Mouse (Mus musculus) liver, embryonic 14.5 days (tissue): Measurements from ENCODE around the gene Pde12. TPM values are rescaled to one million over a fixed set of nuclear protein-coding genes. Genes with fewer than 3 reads are reported as not detected.
"Not testable (repeated sequence)": the region's sequence is repeated elsewhere in the genome, so short reads cannot be mapped to it uniquely, and the experiment has no call there.

Experiments used
- ATAC-seq: fragments of 200-750 bp; cut with Nextera tagmentation; 2 replicates; pipeline ENCODE4 v1.8.0; 2017; ENCODE audit warnings: moderate number of reproducible peaks, mild to moderate bottlenecking, moderate library complexity; ENCODE audit not compliant: insufficient read depth
- DNase-seq, 3 experiments: peaks; one replicate each; pipeline ENCODE4 v3.0.0-alpha.2; 2012 to 2013; ENCODE audit warnings: low read depth in 3 of 3, low spot score in 3 of 3
- H3K27ac ChIP-seq: fragments of 300-500 bp; sonication (generic); 2 replicates; pipeline ENCODE4 v1.5.1; 2014; ENCODE audit warnings: moderate library complexity, mild to moderate bottlenecking, control low read depth, inconsistent platforms
- H3K27me3 ChIP-seq: fragments of 300-500 bp; sonication (generic); 2 replicates; pipeline ENCODE4 v1.6.1; 2014; ENCODE audit warnings: mild to moderate bottlenecking, low read length, moderate library complexity; ENCODE audit not compliant: control insufficient read depth, insufficient read depth
- H3K36me3 ChIP-seq: fragments of 300-500 bp; sonication (generic); replicated peaks from 2 replicates; pipeline ENCODE4 v1.6.1; 2014; ENCODE audit warnings: low read depth; ENCODE audit not compliant: control insufficient read depth, insufficient read depth
- H3K4me1 ChIP-seq, 2 experiments: fragments of 200-500 bp in 1 of 2; fragments of 300-500 bp in 1 of 2; sonication (generic) in 1 of 2; replicated peaks; 2 replicates each; pipeline ENCODE4 v1.6.1; 2012 to 2014; ENCODE audit warnings: antibody characterized with exemption in 1 of 2, inconsistent platforms in 1 of 2, low read length in 1 of 2; ENCODE audit not compliant: control insufficient read depth in 2 of 2, insufficient read depth in 2 of 2
- H3K4me2 ChIP-seq: fragments of 300-500 bp; sonication (generic); 2 replicates; pipeline ENCODE4 v1.6.1; 2014; ENCODE audit warnings: low read depth, mild to moderate bottlenecking, control low read depth, moderate library complexity
- H3K4me3 ChIP-seq, 2 experiments: fragments of 200-500 bp in 1 of 2; fragments of 300-500 bp in 1 of 2; sonication (generic) in 1 of 2; 2 replicates each; pipeline ENCODE4 v1.5.1; 2012 to 2014; ENCODE audit warnings: low read depth in 2 of 2, low read length in 2 of 2, mild to moderate bottlenecking in 2 of 2, control low read depth in 1 of 2, inconsistent platforms in 1 of 2, moderate library complexity in 1 of 2; ENCODE audit not compliant: insufficient read depth in 1 of 2
- H3K9ac ChIP-seq: fragments of 300-500 bp; sonication (generic); replicated peaks from 2 replicates; pipeline ENCODE4 v1.6.1; 2014; ENCODE audit warnings: mild to moderate bottlenecking, control low read depth, moderate library complexity
- H3K9me3 ChIP-seq: fragments of 300-500 bp; sonication (generic); 2 replicates; pipeline ENCODE4 v1.6.1; 2016; ENCODE audit warnings: low read length, mixed read lengths; ENCODE audit not compliant: control insufficient read depth
- CTCF ChIP-seq: IDR thresholded peaks from 2 replicates; pipeline ENCODE4 v1.5.1; 2016; ENCODE audit warnings: antibody characterized with exemption, low read depth, control low read depth
- EP300 ChIP-seq: IDR thresholded peaks from 2 replicates; pipeline ENCODE4 v1.6.1; 2016; ENCODE audit warnings: antibody characterized with exemption, low read depth
- WGBS: fragments of 180-500 bp; shearing (Covaris S2); extraction: QIAGEN DNeasy Blood & Tissue Kit; methylation state at CpG from one replicate; pipeline ENCODE4 v1.1.7; 2014; ENCODE audit not compliant: insufficient replicate concordance; 5-methylcytosine and 5-hydroxymethylcytosine counted together
- polyA plus RNA-seq, 2 experiments: library from polyadenylated mRNA; depleted of rRNA in 1 of 2; stranded (reverse) in 1 of 2; unstranded in 1 of 2; fragments of >200 nt; fragmentation: Nextera tagmentation in 1 of 2; extraction: Ambion mirVana in 1 of 2; gene quantifications; 2 replicates each; pipeline versions ENCODE4 v1.2.1 to v1.2.3; 2012 to 2014

Pde12 gene
- polyA plus RNA-seq, 2 experiments, result 3.4 to 6.5 TPM

- no peak overlapping the region for H3K9ac ChIP-seq
- no peak for ATAC-seq
- TF ChIP-seq CTCF, result no peak
- no peak for TF ChIP-seq EP300
- H3K9me3 ChIP-seq, result no peaks in the 10 kb centered on the region
- H3K4me2 ChIP-seq, result no peak overlapping the region
- H3K4me3 ChIP-seq, result no peak overlapping the region
- DNase-seq, result no peak
- H3K4me1 ChIP-seq, result no peaks in the 10 kb centered on the region
- 45% methylated on average over 2 of the region's 2 CpGs for WGBS
- H3K36me3 ChIP-seq, result no peaks in the 10 kb centered on the region
- H3K27ac ChIP-seq, result no peak overlapping the region
- no peaks in the 10 kb centered on the region for H3K27me3 ChIP-seq
Measured at GRCm38 (mm10) chr14:26690727-26691126, 21.0 kb upstream of the Pde12 start.

GRCm38 (mm10) chr14:26675791-26676190 lies 6.1 kb upstream of the Pde12 start:
- H3K4me1 ChIP-seq, result peaks cover 13 to 22% of the 10 kb centered on the region in 2 experiments
- H3K27ac ChIP-seq, result no peak overlapping the region
- ATAC-seq (peak; percentile 81), DNase-seq (peak in 2 of 3 experiments; percentile 44 to 52)
- no peaks in the 10 kb centered on the region for H3K9me3 ChIP-seq
- no peaks in the 10 kb centered on the region for H3K36me3 ChIP-seq
- peak overlapping the region; percentile 73 for H3K4me2 ChIP-seq
- 31% methylated on average over 5 of the region's 5 CpGs for WGBS
- no peak for TF ChIP-seq CTCF
- TF ChIP-seq EP300, result no peak
- peak overlapping the region; percentile 42 for H3K9ac ChIP-seq
- no peaks in the 10 kb centered on the region for H3K27me3 ChIP-seq
- H3K4me3 ChIP-seq, result peak overlapping the region; percentile 20 to 36; a peak in 3 of 4 replicates

- ATAC-seq (peak; percentile 77), DNase-seq (peak in 1 of 3 experiments; percentile 29)
- Histone ChIP-seq H3K4me1 (peaks cover 16 to 22% of the 10 kb centered on the region in 2 experiments), H3K36me3 (no peaks in the 10 kb centered on the region), H3K4me3 (peak overlapping the region; percentile 20 to 36; a peak in 3 of 4 replicates), H3K4me2 (peak overlapping the region; percentile 73), H3K9me3 (no peaks in the 10 kb centered on the region), H3K27ac (no peak overlapping the region), H3K9ac (peak overlapping the region; percentile 42), H3K27me3 (no peaks in the 10 kb centered on the region)
- TF ChIP-seq EP300 (no peak), CTCF (peak; percentile 70)
- WGBS, result 22% methylated on average over 12 of the region's 12 CpGs
Measured at GRCm38 (mm10) chr14:26675371-26675770, 5.7 kb upstream of the Pde12 start.

- not testable (repeated sequence) for H3K27ac ChIP-seq, H3K27me3 ChIP-seq, ATAC-seq, H3K36me3 ChIP-seq, H3K9me3 ChIP-seq, H3K4me2 ChIP-seq, H3K9ac ChIP-seq, H3K4me3 ChIP-seq, DNase-seq
- 84% methylated on average over 2 of the region's 2 CpGs for WGBS
- H3K4me1 ChIP-seq, result peaks cover 16 to 22% of the 10 kb centered on the region in 2 experiments
Measured at GRCm38 (mm10) chr14:26674476-26675169, 4.9 kb upstream of the Pde12 start.

- 30% methylated on average over 17 of the region's 17 CpGs for WGBS
- peaks cover 18 to 24% of the 10 kb centered on the region in 2 experiments for H3K4me1 ChIP-seq
- not testable (repeated sequence) for H3K27me3 ChIP-seq
Measured at GRCm38 (mm10) chr14:26671870-26672615, 2.4 kb upstream of the Pde12 start.

More at GRCm38 (mm10) chr14:26671870-26672615, 2.4 kb upstream of the Pde12 start:
- H3K9me3 ChIP-seq, H3K27ac ChIP-seq, H3K36me3 ChIP-seq, ATAC-seq: not testable (repeated sequence)
- DNase-seq, result peak in 1 of 3 experiments; percentile 26
- Histone ChIP-seq H3K4me3 (peak overlapping the region; percentile 1 to 19; a peak in 3 of 4 replicates), H3K4me2 (peak overlapping the region; percentile 48), H3K9ac (peak overlapping the region; percentile 23)
